Mouse (Mus musculus): ENCODE data around the gene Slc25a54.

Slc25a54 gene

DNA sequence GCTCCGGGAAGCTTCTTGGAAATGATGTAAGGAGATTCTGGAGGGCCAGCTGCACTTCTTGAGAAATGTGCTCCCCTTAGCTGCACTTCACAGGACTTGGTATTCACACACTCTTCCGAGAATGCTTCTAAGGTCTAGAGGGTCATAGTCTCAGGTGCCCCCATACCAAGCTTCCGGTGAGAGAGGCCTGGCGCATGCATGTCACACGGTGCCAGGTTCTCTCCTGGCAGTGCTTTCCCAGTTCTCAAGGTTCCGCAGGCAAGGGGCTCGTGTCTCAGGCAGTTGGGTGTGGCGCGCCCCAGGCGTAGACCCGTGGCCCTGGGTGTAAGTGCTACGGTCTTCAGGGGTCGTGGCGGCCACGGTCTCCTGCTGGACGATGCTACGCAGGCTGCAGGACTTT is at the start of gene Slc25a54:
Gene Slc25a54 (plus strand): TSS at position 301 of the 400 bp plus-strand sequence.
- no peak for DNase-seq

DNA sequence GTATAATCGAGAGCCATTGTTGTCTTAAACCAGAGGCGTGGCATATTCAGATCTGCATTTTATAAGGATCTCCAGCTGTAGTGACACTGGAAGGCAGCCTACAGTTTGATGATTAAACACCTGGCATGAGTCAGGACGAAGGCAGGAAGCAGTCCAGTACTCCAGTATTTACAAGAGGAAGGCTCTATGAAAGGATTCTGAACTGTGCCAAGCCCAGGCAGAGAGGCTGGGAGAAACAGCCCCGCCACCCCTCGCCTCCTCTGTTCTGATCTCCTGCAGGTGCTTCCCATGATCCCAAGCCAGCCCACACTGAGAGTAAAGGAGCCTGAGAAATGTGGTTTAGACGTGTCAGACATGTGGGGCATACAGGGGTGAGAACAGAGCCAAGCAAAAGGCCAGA is 49.5 kb upstream of the Slc25a54 start:
- no peak for DNase-seq

DNA sequence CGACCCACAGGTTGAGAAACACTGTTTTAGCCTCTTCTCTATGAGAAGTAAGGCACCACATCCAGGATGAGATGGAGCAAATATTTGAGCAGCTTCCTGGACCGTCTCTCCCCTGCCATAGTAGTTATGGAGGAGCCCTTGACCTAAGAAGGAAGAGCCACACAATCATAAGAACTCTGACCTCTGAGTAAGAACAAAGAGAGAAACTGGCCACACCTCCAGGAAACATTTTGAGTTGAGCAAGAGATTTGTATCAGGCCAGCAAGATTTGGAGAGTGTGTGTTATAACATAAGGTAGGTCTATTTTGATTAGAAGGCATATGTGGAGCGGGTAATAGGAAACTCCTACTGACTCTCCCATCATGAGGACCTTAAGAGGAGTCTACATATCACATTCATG is 48.6 kb upstream of the Slc25a54 start:
- no peak for DNase-seq

DNA sequence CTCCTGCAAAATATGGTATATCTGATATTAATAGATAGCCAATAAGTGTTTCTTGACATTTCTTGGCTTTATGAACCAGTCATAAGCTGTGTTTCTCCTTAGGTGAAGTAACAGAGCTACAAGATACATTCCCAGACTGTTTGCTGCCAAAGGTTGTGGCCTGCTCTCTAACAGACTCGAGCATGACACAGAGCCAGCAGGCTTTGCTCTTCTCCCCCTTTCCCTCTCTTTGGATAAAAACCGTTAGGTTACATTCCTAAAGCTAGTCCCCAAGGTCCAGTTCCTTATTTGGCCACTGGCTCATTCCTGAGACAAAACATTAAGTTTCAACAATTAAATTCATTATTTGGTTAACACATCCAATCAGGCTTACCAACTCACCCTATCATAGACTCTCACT is 48.0 kb upstream of the Slc25a54 start:
- no peak for DNase-seq

DNA sequence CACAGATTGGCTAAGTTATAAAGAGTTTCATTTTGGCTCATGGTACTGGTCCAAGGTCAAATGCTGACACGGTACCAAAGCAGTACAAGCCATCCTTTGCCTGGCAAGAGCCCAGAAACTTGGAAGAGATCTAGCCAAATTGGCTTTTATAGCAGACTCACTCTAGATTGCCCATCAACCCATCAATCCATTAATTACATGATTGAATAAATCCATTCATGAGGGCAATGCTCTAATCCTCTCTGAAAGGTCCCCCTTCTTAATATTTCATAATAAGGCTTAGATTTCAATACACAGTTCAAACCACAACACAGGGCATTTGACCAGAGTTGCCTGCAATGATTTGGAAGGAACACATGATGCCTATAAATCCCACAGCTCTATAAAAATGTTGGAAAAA is 45.9 kb upstream of the Slc25a54 start:
- DNase-seq, result peak; percentile 35

DNA sequence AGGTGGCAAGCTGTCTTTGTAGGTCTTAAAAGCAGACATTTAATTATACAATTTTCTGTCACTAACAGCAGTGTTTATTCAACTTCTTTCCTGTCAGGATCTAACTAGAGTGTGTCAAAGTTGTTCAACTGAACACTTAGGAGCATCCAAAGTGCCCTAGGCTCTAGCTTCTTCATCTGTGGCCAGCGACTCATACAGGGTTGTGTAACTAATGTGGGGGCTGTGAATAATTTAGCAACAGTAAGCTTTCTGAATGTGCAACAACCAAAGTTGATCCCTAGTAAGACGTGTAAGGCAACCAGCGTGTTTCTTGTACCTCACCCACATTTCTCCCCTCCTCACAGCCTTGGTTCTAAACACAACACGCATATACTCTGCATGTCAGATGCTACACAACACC is 39.4 kb upstream of the Slc25a54 start:
- DNase-seq, result no peak

DNA sequence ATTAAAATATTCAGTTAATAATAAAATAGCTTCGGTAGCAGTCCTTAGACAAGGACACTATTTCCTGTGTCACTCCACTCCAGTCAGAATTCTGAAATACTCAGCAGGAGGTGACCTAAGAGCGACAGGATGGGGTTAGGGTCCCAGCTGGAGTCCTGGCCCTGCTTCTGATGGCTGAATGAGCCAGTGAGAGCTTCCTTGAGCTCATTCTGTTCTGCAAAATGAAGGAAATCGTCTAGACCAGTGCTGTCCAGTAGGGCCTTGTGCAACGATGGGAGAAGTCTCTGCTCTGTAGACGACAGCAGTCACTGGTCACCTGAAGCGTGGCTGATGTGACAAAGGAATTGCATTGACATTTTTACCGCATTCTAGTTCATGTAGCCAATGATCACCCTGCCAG is 36.9 kb upstream of the Slc25a54 start:
- no peak for DNase-seq

DNA sequence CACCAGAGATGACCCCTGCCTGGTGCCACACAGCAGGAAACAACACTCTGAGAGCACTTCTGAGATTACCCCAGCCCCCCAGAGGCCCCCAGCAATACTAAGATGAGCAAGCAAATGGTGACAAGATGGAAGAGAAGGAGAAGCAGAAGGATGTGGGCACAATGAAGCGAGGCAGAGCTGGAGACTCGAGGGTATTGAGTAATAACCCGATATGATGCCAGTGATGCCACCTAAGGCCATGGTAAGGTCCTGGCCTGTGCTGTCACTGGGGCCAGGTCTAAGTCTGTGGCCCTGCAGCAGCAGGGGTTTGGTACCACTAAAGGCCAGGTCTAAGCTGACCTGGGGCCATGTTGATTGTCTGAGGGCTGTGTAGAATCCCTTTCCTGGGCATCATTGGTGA is 33.8 kb upstream of the Slc25a54 start:
- DNase-seq, result no peak

DNA sequence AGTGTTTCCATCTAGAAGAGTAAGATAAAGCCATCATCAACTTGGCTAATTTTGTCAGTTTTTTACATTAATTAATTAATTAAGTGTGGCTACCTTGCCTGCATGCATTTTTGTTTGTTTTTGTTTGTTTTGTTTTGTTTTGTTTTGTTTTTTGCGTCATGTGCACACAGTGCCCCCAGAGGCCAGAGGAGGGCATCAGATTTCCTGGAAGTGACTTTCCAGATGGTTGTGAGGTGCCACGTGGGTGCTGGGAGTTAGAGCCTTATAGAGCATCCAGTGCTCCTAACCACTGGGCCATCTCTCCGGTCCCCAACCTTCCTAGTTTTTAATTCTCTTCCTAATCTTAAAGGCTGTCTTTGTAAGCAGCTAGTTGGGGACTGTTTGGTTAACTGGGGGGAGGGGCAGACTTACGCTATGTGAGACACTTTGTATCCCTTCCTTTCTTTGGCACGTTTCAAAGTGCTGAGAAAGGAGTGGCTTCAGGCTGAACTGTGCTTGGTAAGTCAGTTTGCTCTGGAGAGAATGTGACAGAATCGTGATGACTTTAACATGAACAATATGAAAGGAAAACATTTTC is 32.5 kb upstream of the Slc25a54 start:
- DNase-seq, result peak; percentile 35

DNA sequence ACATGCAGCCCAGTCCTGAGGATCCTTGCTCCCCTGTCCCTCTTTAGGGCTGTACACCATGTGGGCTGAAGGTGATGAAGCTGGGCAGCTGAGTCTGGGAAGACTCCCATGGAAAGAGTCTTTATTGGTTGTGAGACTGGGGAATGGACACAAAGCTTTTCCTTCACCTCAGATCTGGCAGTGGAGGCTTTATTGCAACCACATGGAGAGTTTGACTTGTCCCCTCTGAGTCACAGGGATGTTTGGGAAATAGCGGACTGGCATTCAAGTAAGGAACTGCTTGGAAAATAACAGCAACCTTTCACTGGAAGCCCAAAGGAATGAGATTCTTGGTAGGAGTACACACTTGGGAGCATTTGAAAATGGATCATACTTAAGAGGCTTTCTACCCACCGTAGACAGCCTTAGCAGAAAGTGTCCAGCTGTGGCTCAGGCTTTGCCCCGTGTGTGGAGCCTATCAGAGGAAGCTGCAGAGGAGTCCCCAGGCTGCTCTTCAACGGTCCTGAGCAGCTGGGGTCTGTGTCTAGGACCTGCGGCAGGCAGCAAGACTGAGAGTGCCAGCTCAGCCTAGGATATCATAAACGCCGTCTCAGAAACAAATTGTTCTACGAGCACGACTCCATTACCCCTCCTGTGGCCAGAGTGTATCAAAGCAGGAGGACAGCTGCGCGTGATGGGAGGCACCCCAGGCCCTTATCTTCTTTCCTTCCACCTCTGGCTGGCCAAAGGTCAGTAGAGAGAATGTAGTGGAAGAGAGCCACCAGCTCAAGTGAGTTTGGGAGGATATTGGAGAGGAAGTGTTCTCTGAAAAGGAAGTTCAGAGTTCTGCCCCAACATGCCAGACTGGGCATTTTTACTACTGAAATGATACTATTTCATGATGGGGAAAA is 29.0 kb upstream of the Slc25a54 start:
- no peak for DNase-seq

DNA sequence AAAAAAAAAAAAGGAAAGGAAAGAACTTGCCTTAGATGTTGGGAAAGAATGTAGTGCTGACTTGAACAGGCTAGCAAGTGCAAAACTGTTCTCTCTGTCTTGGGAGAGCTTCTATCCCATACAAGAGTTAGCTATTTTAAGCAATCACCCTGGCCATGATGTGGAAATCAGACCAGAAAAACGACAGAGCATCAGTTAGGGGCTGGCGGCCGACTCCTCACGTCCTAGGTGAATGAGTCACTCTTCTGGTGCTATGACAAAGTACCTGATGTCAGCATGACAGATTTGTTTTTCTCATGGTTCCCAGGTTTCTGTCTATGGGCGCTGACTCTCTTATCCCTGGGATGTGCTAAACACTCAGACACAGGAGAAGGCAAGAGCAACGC is 28.3 kb upstream of the Slc25a54 start:
- no peak for DNase-seq

DNA sequence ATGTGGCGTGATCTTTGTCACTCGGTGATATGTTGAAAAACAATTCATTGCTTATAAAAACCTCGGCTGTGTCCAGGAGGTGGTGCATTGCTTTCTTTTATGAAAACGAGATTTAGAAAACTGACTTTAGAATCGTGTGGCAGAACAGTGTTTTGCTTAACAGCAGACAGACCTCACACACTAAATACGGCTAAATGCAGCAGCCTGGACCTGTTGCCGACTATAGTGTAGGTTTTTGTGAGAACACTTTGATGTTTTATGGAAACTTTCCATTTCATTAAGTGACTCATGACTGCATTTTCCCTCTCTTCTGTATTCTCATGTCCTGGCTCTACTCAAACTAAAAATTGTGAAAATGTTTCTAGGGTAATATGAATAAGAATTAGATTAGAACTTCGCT is 20.4 kb upstream of the Slc25a54 start:
- no peak for DNase-seq

DNA sequence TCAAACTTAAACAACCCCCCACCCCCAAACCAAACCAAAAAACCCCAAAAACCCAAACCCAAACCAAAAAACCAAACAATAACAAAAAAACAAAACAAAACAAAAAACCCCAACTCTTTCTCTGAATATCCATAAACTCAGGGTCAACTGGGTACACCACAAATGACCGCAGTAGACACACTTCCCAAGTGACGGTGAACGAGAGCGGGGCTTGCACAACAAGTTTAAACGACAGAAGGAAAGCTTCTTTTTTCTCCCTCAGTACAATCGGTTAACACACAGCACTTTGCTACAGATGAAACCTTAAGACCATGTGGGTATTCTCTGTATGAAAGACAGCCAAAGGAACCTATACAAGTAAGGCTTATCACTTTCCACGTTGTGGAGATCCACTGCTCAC is 17.9 kb upstream of the Slc25a54 start:
- DNase-seq, result no peak

DNA sequence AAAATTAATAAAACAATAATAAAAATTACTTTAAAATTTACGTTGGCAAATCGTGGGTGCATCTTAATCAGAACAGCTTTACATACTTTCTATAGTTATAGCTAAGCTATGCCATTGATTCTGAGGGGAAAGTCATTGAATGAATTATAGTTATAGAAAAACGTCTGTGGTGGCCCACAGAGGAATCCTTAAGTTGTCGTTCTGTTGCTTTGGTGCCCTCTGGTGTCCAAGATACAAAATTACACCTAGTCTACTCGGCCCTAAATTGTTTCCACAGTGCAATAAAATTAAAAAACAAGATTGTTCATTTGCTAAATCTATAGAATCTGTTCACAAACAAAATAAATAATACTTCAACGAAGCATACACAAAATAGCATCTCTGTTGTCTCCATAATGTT is 17.3 kb upstream of the Slc25a54 start:
- DNase-seq, result peak; percentile 68

DNA sequence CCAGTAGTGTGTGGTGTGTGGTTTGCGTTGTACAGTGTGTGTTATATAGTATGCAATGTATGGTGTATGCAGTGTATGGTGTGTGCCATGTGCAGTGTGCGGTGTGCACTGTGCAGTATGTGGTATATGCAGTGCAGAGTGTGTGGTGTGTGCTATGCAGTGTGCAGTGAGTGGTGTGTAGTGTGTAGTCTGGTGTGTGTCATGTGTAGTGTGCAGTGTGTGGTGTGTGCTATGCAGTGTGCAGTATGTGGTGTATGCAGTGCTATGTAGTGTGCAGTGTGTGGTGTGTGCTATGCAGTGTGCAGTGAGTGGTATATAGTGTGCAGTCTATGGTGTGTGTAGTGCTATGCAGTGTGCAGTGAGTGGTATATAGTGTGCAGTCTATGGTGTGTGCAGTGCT is 4.1 kb downstream of the Slc25a54 start:
- DNase-seq, result no peak

DNA sequence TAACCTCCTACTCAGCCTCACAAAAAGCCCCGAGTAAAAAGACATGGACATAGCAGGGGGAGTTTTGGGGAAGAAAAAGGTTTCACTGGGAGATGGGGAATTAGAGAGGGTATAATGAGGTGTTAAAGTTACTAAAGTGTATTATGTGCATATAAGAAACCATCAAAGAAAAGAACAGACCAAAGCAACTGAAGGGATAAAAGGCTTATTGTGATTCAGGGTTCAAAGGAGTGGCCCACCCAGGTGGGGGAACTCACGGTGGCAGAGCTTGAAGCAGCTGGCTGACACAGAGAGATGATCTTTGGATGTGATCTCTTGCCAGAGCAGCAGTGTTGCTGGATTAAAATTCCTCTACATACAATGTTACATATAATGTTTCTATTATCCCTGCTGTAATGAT is 8.2 kb downstream of the Slc25a54 start:
- no peak for DNase-seq

DNA sequence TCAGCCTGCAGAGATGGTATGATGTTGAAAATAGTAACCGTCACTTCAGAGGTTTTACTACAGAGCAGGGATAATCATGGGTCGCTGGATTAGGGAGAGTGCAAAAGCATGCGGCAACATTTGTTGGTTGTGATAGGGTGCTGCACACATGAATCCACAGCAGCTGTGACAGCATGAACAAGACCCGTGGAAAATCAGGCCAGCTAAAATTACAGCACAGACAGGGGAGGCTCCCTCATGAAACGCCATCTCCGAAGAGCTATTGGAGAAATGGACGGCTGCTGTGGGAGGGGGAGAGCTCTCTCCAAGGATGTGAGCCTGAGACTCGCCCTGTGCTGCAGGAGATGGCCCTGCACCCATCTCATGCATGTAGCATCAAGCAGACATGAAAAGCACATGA is 24.4 kb downstream of the Slc25a54 start:
- peak; percentile 6 for DNase-seq

DNA sequence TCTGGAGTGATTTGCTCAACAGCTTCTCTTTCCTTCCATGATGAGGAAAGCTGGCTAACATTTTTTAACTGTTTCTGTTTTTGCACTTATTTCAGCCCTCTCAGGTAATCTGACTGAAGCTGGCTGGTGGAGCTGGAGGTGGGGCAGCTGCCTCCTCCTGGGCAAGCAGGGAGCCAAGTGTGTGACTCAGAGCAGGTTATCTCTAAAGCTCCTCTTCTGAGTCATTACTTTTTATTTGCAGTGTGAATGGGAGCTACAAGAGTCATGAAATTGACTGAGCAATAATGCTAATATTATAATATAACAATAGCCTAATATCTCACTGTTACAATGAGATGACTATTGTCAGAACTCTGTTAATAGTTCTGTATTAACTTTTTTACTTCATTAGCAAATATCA is 36.9 kb downstream of the Slc25a54 start:
- DNase-seq, result no peak

DNA sequence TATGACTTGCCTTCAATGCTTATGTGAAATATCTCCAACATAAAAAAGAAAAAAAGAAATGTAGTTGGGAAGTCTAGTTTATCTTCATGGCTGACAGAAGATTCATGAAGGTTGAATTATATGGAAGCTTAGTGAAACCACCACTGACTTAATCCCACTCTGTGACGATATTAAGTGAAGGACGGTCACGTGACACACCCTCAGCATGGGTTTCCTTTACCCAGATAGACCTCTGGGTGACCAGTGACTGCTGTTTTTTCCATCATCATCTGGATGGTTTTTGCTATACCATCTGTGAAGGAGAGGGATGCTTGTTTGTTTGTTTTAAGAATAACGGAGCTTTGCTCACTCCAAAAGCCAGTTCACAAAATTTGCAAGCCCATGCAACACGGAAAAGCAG is 39.3 kb downstream of the Slc25a54 start:
- DNase-seq, result no peak

DNA sequence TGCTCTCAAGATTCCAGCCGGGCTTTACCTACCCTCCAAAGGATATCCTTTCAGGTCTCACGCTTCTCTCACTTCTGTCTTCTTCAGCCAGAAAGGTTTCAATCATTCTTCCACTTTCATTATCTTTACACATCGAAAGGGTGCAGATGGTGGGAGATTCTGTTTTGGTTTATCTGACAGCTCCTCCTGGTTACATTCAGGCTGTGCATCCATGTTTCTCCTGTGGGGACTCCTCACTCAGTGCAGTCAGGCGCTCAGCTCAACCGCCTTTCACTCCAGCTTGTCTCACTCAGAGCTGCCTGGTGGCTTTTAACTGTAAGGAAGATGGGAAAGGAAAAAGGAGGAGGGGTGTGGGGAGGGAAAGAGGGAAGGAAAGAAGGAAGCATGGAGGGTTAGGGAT is 39.7 kb downstream of the Slc25a54 start:
- DNase-seq, result no peak

DNA sequence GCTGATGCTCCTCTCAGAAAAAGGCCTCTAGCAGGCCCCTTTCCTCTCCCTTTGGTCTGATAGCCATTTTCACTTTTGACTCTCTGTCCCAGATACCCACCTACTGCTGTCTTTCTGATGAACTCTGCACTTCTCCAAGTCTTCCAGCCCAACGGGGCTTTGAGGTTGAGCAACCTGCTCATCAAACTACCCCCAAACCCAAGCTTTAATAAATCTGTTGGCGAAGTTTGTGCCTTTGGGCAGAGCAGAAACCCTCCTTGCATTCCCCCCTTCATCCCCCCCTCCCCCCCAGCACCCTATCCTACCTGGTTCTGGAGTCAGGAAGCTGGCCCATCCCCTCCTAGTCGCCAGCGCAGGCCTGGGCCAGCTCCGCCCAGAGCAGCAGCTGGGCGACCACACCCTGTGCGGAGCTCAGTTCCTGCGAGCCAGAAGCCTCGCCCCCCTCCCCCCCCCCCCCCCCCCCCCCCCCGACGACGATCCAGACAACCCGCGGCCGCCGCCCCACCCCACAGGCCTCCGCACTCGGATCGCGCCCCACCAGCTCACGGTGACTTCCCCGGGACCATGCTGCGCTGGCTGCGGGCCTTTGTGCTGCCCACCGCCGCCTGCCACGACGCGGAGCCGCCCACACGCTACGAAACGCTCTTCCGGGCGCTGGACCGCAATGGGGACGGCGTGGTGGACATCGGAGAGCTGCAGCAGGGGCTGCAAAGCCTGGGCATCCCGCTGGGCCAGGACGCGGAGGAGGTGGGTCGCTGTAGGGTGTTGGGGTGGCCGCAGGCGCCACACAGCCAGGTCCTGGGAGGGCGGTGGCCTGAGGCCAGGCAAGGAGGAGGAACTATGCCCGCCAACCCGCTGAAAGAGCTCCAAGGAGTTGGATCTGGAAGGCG is 42.6 kb downstream of the Slc25a54 start, which contains the start of gene Slc25a24:
Gene Slc25a24 (plus strand): TSS at position 509 of the 890 bp plus-strand sequence.
- DNase-seq, result peak; percentile 79

DNA sequence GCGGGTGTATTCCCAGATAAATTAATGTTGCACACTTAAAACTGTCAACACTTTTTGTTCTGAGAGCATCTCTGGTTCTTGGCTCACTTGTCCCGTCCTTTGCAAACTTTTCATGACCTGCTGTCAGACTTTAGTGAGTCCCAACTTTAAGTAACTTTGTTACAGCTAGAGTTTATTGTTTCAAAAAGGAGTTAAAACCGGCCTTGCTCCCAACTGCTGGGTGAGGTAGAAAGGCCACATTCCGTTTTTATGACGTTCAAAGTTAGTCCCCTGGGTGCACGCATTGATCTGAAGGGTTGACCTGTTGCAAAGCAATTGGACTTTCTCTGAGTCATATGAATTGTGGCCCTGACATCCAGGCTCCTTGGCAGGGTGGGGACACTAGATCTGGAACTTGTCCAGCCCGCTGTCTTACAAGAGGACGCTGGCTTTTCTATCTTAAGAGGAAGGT is 43.3 kb downstream of the Slc25a54 start:
- peak; percentile 21 for DNase-seq

DNA sequence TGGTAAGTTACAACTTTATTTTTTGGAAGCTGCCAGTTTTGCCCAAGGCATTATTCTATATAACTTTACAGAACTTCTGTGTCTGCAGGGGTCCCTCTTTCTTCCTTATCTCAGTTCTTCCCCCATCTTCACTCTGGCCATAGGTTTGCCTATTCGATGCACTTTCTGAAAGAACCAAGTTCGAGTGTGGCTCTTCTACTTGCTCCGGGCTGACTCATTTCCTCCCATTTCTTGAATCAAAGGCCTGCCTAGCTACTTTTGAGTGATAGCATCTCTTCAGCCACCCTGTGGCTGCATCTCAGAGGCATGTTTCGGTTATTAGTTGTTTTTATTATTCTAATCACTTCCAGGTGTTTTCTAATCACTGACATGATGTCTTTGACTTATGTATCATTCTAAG is 43.8 kb downstream of the Slc25a54 start:
- no peak for DNase-seq

DNA sequence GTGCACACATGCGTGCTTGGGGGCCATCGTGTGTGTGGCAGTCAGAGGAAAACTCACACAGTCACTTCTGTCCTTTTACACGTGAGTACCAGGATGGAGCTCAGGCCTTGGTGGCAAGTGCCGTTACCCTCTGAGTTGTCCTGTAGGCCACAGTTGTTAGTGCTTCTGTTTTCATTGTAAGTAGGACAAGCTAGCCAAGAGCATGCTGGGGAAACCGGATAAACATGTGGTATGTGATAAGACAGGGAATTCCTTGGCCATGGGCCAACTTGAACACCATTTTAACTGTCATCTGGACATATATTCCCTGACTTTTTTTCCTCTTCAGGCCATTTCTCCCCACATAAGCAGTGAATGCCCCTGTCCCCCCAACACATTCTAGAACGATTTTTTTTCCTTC is 45.3 kb downstream of the Slc25a54 start:
- DNase-seq, result peak; percentile 54

Data from retina, postnatal 1 day (tissue).